Mouse (Mus musculus) embryonic facial prominence, embryonic 15.5 days (tissue): ENCODE measurements around the gene Oser1. TPM values are rescaled to one million over a fixed set of nuclear protein-coding genes. Genes with fewer than 3 reads are reported as not detected.
"Not testable (repeated sequence)": the region's sequence is repeated elsewhere in the genome, so short reads cannot be mapped to it uniquely, and the experiment has no call there.

ENCODE experiments used
- ATAC-seq: fragments of 200-750 bp; cut with Nextera tagmentation; 2 replicates; pipeline ENCODE4 v1.8.0; 2017; ENCODE audit warnings: low read depth, moderate TSS enrichment; ENCODE audit not compliant: insufficient number of reproducible peaks, low FRiP score, low TSS enrichment
- H3K27ac ChIP-seq: fragments of 300-500 bp; sonication (generic); replicated peaks from 2 replicates; pipeline ENCODE4 v1.5.1; 2015; ENCODE audit warnings: mild to moderate bottlenecking, inconsistent platforms
- H3K27me3 ChIP-seq: fragments of 300-500 bp; sonication (generic); 2 replicates; pipeline ENCODE4 v1.6.1; 2015; ENCODE audit warnings: inconsistent platforms
- H3K36me3 ChIP-seq: fragments of 300-500 bp; sonication (generic); 2 replicates; pipeline ENCODE4 v1.6.1; 2015; ENCODE audit warnings: mild to moderate bottlenecking, inconsistent platforms
- H3K4me1 ChIP-seq: fragments of 300-500 bp; sonication (generic); 2 replicates; pipeline ENCODE4 v1.6.1; 2015; ENCODE audit warnings: inconsistent platforms
- H3K4me2 ChIP-seq: fragments of 300-500 bp; sonication (generic); replicated peaks from 2 replicates; pipeline ENCODE4 v1.6.1; 2015; ENCODE audit warnings: mild to moderate bottlenecking, inconsistent platforms
- H3K4me3 ChIP-seq: fragments of 300-500 bp; sonication (generic); replicated peaks from 2 replicates; pipeline ENCODE4 v1.5.1; 2015; ENCODE audit warnings: mild to moderate bottlenecking, inconsistent platforms
- H3K9ac ChIP-seq: fragments of 300-500 bp; sonication (generic); 2 replicates; pipeline ENCODE4 v1.6.1; 2015; ENCODE audit warnings: inconsistent platforms
- H3K9me3 ChIP-seq: fragments of 300-500 bp; sonication (generic); replicated peaks from 2 replicates; pipeline ENCODE4 v1.6.1; 2016; ENCODE audit warnings: inconsistent platforms
- WGBS: fragments of 180-500 bp; shearing (Covaris S2); methylation state at CpG from one replicate; pipeline ENCODE4 v1.1.7; 2015; 5-methylcytosine and 5-hydroxymethylcytosine counted together
- polyA plus RNA-seq: library from polyadenylated mRNA; unstranded; fragments of >200 nt; fragmentation: Nextera tagmentation; extraction: Ambion mirVana; gene quantifications from 2 replicates; pipeline ENCODE4 v1.2.1, GENCODE M21; 2015

Gene Oser1
- polyA plus RNA-seq, 1 experiment from 2014 or later = 91.4 TPM

DNA sequence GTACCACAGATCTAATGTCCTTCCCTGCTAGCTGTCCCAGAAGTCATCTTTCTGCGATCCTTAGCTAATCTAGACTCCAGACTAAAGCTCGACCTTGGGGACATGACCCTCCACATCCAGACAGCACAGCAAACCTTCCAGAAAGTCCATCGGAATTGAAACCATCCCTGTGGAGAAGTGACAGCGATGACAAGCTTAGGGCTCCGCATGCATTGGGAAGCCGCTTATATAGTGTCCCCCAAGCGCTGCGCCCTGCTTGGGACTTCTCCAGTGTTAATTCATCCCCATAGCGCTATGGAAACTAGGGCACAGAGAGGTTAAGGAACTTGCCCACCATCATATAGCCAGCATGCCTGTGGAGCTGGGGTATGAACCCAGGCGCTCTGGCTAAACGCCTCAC is 38.3 kb upstream of the Oser1 start:
- H3K9me3 ChIP-seq = no peaks in the 10 kb centered on the region
- peaks cover 5% of the 10 kb centered on the region; the same call in 1 of the 2 replicates for H3K36me3 ChIP-seq
- no peak overlapping the region for H3K27ac ChIP-seq
- H3K4me1 ChIP-seq = no peaks in the 10 kb centered on the region
- WGBS = 77% methylated on average over 11 of the region's 11 CpGs
- no peak overlapping the region for H3K4me3 ChIP-seq
- no peak overlapping the region for H3K9ac ChIP-seq
- H3K27me3 ChIP-seq = peaks cover 13% of the 10 kb centered on the region; the same call in 1 of the 2 replicates
- ATAC-seq = no peak
- H3K4me2 ChIP-seq = no peak overlapping the region

DNA sequence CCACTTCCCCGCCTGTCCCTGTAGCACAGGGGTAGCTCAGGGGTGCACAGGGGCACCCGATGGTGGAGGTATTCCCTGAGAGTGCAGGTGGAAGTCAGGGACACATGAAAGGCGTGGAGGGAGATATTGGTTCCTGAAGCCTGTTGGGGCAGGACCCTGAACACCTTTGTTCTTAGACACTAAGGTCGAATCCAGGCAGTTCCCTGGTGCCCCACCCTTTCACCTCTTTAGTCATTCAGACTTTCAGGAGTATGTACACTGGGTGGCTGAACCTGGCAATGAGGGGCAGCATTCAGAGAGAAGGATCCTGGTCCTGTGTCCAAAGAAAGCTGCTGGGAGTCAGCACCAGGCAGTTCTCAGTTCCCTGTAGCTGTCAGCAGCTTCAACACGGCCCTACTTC is 37.9 kb upstream of the Oser1 start:
- no peak overlapping the region for H3K9ac ChIP-seq
- H3K4me3 ChIP-seq = no peak overlapping the region
- no peaks in the 10 kb centered on the region for H3K4me1 ChIP-seq
- no peaks in the 10 kb centered on the region for H3K9me3 ChIP-seq
- 72% methylated on average over 5 of the region's 5 CpGs for WGBS
- H3K36me3 ChIP-seq = peaks cover 4% of the 10 kb centered on the region; the same call in 1 of the 2 replicates
- H3K27ac ChIP-seq = no peak overlapping the region
- H3K4me2 ChIP-seq = no peak overlapping the region
- ATAC-seq = no peak
- peaks cover 13% of the 10 kb centered on the region; the same call in 1 of the 2 replicates for H3K27me3 ChIP-seq

DNA sequence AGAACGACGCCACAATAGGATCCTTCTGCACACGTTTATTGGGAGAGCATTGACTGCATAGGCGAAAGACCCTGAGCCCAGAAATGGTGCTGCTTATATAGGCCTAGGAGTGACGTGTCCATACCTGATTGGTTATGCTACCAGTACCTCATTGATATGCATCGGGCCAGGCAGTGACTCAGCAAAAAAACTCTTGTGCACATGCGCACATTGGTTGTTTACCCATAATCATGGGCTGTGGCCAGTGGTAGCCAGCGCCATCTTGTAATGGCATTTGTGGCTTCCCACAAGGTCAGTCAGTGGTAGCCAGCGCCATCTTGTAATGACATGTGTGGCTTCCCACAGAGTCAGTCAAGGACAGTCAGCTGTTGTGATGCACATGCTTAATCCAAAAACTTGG is 36.8 kb upstream of the Oser1 start:
- ATAC-seq, H3K4me1 ChIP-seq, H3K9ac ChIP-seq, H3K27ac ChIP-seq, H3K9me3 ChIP-seq, H3K4me2 ChIP-seq, H3K4me3 ChIP-seq, H3K36me3 ChIP-seq: not testable (repeated sequence)
- H3K27me3 ChIP-seq = peaks cover 13% of the 10 kb centered on the region; the same call in 1 of the 2 replicates
- 92% methylated on average over 9 of the region's 9 CpGs for WGBS

DNA sequence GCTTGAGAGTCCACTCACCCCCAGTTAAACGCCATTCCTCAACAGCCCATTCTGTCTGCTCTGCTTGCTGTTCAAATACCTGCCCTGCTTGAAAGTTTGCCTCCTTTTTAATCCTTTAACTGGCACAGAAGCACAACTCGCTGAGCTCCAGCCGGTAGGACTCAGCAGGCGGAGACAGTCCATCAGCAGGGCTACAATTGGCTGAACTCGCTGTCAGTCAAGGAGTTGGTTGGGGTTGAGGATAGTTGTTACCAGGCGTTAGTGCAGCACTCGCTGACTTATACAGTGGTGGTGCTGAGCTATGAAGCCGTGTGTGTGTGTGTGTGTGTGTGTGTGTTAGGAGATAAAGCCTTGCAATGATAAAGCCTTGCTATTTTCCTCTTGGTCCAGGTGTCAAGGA is 36.1 kb upstream of the Oser1 start:
- Histone ChIP-seq H3K4me1 (no peaks in the 10 kb centered on the region), H3K4me3 (no peak overlapping the region), H3K27me3 (peaks cover 13% of the 10 kb centered on the region; the same call in 1 of the 2 replicates), H3K9ac (no peak overlapping the region), H3K4me2 (no peak overlapping the region), H3K36me3 (no peaks in the 10 kb centered on the region; the same call in 1 of the 2 replicates), H3K27ac (no peak overlapping the region), H3K9me3 (no peaks in the 10 kb centered on the region)
- no peak for ATAC-seq
- WGBS = 87% methylated on average over 8 of the region's 8 CpGs

DNA sequence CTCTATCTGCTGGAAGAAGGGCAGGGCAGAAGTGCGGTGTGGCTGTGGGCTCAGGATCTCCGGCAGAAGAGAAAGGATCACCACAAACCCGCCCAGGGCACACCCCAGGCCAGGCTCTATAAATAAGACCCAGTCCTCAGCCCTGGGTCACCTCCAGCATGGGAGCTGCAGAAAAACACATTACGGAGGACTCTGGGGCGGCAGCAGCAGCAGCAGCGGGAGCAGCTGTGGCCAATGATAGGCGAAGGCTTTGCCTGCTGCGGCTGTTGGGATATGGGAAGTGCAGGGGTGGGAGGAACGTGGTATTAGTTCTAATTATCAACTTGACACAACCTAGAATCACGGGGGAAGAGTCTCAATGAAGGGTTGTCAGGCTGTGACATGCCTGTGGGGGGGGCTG is 34.9 kb upstream of the Oser1 start:
- Histone ChIP-seq H3K4me2 (no peak overlapping the region), H3K4me3 (no peak overlapping the region), H3K9me3 (no peaks in the 10 kb centered on the region), H3K4me1 (no peaks in the 10 kb centered on the region), H3K27me3 (peaks cover 13% of the 10 kb centered on the region; the same call in 1 of the 2 replicates), H3K9ac (no peak overlapping the region), H3K27ac (no peak overlapping the region), H3K36me3 (no peaks in the 10 kb centered on the region)
- peak; percentile 45; the same call in 1 of the 2 replicates for ATAC-seq
- 32% methylated on average over 10 of the region's 10 CpGs for WGBS

DNA sequence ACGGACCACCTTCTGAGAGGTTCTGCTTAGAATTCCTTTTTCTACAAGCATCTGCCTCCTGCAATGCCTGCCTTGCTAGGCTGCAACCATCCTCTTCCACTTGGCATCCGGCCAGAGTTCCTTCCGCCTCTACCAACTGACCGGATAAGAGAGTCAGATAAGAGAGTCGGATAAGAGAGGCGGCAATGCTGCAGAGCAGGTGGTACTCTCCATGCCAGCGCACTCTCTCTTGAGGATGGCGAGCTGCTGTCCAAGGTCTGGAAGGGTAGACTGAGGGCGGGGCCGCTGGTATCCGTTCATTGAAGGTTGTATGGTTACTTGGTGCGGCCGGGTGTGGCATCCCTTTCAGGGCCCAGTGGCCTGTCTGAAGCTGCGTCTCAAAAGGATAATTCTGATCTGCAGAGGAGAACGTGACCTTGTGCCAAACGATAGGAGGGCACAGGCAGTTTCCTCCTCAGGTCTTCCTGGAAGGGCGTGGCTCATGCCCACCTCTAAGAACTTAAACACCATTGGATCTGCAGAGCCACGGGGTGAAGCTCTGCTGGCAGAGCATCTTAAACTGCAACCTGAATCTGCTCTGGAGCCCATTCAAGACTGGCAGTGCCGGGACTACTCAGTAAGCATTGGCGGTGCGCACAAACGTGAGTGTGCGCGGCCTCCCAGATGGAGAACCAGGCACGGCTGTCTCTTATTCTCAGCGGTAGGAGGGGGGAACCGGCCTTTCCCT is 34.2 kb upstream of the Oser1 start:
- no peak for ATAC-seq

DNA sequence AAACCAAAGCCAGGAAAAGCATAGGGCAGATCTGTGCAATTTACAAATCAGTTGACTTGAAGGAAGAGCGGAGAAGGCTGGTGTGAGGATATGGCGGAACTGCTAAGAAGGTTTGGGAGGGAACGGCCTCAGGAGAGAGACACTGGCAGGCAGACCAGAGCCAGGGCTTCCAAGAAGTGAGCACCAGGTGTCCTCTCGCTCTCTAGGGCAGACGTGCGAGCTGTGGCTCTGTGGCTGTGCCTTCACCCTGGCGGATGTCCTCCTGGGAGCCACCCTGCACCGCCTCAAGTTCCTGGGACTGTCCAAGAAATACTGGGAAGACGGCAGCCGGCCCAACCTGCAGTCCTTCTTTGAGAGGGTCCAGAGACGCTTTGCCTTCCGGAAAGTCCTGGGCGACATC is 28.9 kb upstream of the Oser1 start:
- no peaks in the 10 kb centered on the region for H3K4me1 ChIP-seq
- no peak overlapping the region for H3K4me2 ChIP-seq
- H3K27me3 ChIP-seq = peaks cover 2% of the 10 kb centered on the region; the same call in 1 of the 2 replicates
- no peak overlapping the region for H3K9ac ChIP-seq
- 88% methylated on average over 13 of the region's 13 CpGs for WGBS
- no peaks in the 10 kb centered on the region for H3K36me3 ChIP-seq
- no peak overlapping the region for H3K27ac ChIP-seq
- no peak for ATAC-seq
- no peak overlapping the region for H3K4me3 ChIP-seq
- H3K9me3 ChIP-seq = no peaks in the 10 kb centered on the region

More for the DNA sequence above, 34.2 kb upstream of the Oser1 start:
- H3K4me3 ChIP-seq = no peak overlapping the region
- H3K4me1 ChIP-seq = no peaks in the 10 kb centered on the region
- no peak overlapping the region for H3K27ac ChIP-seq
- no peaks in the 10 kb centered on the region for H3K36me3 ChIP-seq
- no peak overlapping the region for H3K4me2 ChIP-seq
- 47% methylated on average over 27 of the region's 27 CpGs for WGBS
- peaks cover 13% of the 10 kb centered on the region; the same call in 1 of the 2 replicates for H3K27me3 ChIP-seq
- H3K9ac ChIP-seq = no peak overlapping the region
- H3K9me3 ChIP-seq = no peaks in the 10 kb centered on the region

DNA sequence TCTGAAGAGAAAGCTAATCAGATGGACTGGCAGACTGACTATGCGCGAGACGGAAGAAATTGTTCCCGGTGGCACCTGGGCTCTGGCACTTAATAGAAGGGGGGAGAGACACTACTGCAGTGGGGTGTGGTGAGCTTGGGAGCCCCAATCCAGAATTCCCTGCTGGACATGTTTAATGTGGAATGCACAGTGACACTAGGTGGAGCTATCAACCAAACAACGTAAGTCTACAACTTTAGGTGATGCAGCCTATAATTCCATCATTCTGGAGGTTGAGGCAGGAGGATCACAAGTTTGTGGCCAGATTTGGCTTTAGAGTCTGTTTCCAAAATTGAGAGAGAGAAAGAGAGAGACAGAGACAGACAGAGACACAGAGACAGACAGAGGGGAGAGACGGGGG is 28.2 kb upstream of the Oser1 start:
- WGBS = 87% methylated on average over 6 of the region's 6 CpGs
- no peaks in the 10 kb centered on the region for H3K4me1 ChIP-seq
- ATAC-seq = no peak
- no peak overlapping the region for H3K9ac ChIP-seq
- no peak overlapping the region for H3K4me3 ChIP-seq
- H3K4me2 ChIP-seq = no peak overlapping the region
- no peak overlapping the region for H3K27ac ChIP-seq
- H3K27me3 ChIP-seq = no peaks in the 10 kb centered on the region
- H3K9me3 ChIP-seq = no peaks in the 10 kb centered on the region
- no peaks in the 10 kb centered on the region for H3K36me3 ChIP-seq

DNA sequence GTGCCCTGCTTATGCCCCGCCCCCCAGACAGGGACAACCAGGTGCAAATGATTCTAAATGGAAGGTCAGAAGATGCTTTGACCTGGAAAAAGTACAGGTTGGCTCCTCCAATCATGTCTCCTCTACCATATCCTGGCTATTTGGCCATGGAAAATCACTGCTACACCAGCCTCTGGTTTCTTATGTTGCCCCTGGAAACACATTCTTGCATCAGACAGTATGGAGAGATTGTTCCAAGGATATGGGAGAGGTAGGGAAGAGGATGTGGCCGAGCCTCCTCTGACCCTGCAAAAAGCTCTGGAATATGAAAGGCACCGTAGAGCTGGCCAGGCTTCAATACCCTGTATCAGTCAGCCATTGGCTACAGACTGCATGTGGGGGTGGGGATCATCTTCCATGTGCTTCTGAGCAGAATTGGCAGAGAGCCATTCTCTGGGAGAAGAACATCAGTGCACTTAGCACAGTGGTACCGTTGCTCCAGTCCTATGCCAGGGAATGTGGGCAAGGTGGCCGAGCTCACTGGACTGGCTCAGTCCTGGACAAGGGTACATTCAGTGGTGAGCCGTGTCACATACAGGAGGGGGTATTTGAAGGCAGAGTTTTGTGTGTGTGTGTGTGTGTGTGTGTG is 26.3 kb upstream of the Oser1 start:
- H3K4me1 ChIP-seq = no peaks in the 10 kb centered on the region
- ATAC-seq = no peak
- 56% methylated on average over 6 of the region's 6 CpGs for WGBS

DNA sequence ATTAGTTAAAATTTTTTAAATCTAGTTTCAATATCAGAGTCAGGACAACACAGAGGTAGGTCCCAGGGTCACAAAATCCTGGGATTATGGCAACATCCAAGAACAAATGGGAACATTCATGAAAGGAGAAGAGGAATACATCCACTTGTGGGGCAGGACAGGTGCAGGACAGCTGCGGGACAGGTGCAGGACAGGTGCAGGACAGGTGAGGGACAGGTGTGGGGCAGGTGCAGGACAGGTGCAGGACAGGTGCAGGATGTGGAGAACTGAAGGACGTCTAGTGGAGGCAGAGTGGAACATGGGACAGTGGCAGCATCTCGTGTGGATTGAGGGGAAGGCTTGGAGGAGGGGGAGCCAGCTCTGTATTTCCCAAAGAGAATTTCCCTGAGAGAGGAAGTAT is 24.8 kb upstream of the Oser1 start:
- Histone ChIP-seq H3K4me2 (no peak overlapping the region), H3K27ac (no peak overlapping the region), H3K4me1 (no peaks in the 10 kb centered on the region), H3K36me3 (no peaks in the 10 kb centered on the region), H3K27me3 (no peaks in the 10 kb centered on the region), H3K9ac (no peak overlapping the region), H3K9me3 (no peaks in the 10 kb centered on the region), H3K4me3 (no peak overlapping the region)
- WGBS = 61% methylated on average over 3 of the region's 3 CpGs
- ATAC-seq = no peak

More for the DNA sequence above, 26.3 kb upstream of the Oser1 start:
- H3K9ac ChIP-seq = no peak overlapping the region
- no peaks in the 10 kb centered on the region for H3K27me3 ChIP-seq
- H3K36me3 ChIP-seq = no peaks in the 10 kb centered on the region
- no peak overlapping the region for H3K4me2 ChIP-seq
- H3K4me3 ChIP-seq = no peak overlapping the region
- no peaks in the 10 kb centered on the region for H3K9me3 ChIP-seq
- H3K27ac ChIP-seq = no peak overlapping the region

DNA sequence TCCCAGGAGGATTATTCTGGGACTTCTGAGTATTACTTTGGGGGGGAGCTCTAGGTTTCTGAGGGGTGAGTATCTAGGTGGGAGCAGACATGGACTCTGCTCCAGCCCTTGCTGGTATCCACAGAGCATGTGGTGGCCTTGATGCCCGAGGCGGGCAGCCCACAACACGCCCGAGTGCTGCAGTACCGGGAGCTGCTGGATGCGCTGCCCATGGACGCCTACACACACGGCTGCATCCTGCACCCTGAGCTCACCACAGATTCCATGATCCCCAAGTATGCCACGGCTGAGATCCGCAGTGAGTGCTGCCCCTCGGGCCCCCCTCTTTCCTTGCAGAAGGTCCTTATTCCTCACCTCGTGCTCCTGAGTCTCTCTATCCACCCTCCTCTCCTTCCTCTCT is 22.9 kb upstream of the Oser1 start:
- 89% methylated on average over 12 of the region's 12 CpGs for WGBS
- no peak overlapping the region for H3K4me3 ChIP-seq
- ATAC-seq = no peak
- H3K9me3 ChIP-seq = no peaks in the 10 kb centered on the region
- no peaks in the 10 kb centered on the region for H3K36me3 ChIP-seq
- no peak overlapping the region for H3K4me2 ChIP-seq
- no peaks in the 10 kb centered on the region for H3K27me3 ChIP-seq
- no peak overlapping the region for H3K9ac ChIP-seq
- H3K27ac ChIP-seq = no peak overlapping the region
- no peaks in the 10 kb centered on the region for H3K4me1 ChIP-seq
